Mouse (Mus musculus): ENCODE results near the gene Mdga2.

Gene Mdga2

DNA sequence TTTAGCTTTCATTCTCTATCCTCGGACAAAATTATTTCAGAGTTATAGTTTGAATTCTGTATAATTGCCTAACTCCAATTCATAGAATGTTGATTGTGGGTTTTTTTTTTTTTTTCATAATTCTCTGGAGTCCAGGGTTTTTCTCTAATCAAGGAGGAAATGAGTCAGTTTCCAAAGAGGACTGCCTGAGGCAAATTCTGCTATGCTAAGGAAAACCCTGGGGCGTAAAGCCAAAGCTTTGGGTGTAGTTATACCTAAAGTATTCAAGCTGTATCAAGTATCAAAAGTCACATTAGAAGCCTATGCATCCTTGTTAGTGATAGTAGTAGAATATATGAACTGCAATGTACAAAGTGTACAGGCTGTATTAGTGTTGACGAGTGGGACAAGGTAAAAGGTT lies 519.6 kb downstream of the Mdga2 start:
- no peak for DNase-seq (ENCODE audit: low read depth, low spot score)

DNA sequence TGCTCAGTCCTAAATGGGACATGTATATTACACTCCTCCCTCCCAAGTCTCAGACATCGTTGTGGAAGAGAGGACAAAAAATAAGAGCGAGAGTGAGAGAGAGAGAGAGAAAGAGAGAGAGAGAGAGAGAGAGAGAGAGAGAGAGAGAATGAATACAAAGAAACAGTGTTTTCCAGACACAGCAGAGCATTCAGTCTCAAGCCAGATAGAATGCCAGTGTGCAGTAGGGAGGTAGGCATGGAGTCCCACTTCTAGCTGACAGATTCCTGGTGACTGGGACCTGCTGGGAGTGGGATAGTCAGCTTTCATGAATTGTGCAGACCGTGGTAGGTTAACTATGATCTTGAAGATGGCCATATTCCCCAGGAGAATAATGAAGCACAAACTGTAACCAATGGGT lies 542.8 kb downstream of the Mdga2 start:
- DNase-seq (ENCODE audit: low read depth, low spot score), result no peak

GRCm38 (mm10) chr12:66648605-66649552 lies 573.5 kb downstream of the Mdga2 start:
- DNase-seq (ENCODE audit: low read depth, low spot score), result no peak

GRCm38 (mm10) chr12:66640408-66640807 lies 581.9 kb downstream of the Mdga2 start:
- DNase-seq (ENCODE audit: low read depth, low spot score), result no peak

DNA sequence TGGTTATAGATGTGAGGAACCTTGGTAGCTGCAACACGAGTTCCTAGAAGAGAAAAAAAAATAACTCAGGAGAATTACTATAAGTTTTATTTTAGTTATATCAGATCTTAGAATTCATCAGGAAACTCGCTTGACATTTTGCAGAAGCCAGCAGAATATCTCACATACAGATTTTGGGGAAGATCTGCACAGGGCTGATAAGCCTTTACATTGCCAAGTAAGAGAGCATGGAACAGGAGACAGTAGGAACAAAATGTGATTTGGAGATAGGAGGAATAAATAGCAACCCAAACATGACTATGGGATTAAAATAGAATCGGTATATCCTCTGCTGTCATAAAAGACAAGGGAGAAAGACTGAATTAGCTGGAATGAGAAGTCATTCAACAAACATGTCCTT lies 602.4 kb downstream of the Mdga2 start:
- DNase-seq (ENCODE audit: low read depth, low spot score), result no peak

DNA sequence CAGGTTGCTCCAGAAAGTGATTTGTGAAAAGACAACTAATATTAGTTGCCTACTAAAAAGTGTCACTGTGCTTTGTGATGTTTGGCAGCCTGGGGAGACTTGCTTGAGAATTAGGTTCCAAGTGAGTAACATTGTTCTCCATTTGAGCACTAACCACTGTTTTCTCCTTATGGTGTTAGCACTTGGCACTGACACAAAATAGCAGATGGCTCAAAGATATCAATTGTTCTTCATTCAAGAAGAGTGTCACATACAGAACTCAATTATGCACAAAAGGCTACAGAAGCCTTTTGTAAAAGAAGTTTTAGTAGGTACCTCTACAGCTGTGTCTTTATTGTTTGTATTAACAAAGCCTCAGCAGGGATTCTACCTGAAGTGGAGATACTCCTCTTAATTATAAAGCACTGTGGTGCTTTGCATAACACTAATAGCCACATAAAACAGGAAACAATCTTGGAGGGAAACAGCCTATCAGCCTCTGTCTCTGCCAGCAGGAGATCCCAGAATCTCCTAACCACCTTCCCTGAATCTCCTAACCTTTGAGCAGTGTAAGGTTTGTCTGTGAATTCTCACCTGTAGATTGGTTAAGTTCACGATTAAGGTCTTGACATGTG lies 630.6 kb downstream of the Mdga2 start:
- DNase-seq (ENCODE audit: low read depth, low spot score), result no peak

GRCm38 (mm10) chr12:66565396-66565795 lies 657.0 kb downstream of the Mdga2 start:
- no peak for DNase-seq (ENCODE audit: low read depth, low spot score)

DNA sequence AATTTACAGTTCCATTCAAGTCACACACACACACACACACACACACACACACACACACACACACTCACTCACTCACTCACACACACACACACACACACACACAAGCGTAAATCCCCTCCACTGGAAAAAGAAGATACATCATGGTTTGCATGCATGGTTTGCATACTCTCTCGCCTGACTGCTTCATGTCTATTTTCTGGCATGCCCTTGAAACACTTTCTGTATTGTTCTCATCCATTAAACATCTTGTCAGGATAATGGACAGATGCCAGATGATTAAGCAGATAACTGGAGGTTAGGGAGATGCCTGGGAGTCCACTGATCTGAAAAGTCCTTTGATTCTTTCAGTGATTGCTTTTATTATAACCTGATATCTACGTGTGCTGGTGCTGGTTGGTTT lies 665.5 kb downstream of the Mdga2 start:
- no peak for DNase-seq (ENCODE audit: low read depth, low spot score)

GRCm38 (mm10) chr12:66556178-66556820 lies 666.0 kb downstream of the Mdga2 start:
- DNase-seq (ENCODE audit: low read depth, low spot score), result no peak

GRCm38 (mm10) chr12:66524973-66525372 lies 697.4 kb downstream of the Mdga2 start:
- DNase-seq (ENCODE audit: low read depth, low spot score), result no peak

GRCm38 (mm10) chr12:66499258-66499657 lies 723.1 kb downstream of the Mdga2 start:
- DNase-seq (ENCODE audit: low read depth, low spot score), result no peak

GRCm38 (mm10) chr12:66470868-66471267 lies 751.5 kb downstream of the Mdga2 start:
- DNase-seq (ENCODE audit: low read depth, low spot score), result no peak

GRCm38 (mm10) chr12:66470243-66470863 lies 752.0 kb downstream of the Mdga2 start:
- no peak for DNase-seq (ENCODE audit: low read depth, low spot score)

DNA sequence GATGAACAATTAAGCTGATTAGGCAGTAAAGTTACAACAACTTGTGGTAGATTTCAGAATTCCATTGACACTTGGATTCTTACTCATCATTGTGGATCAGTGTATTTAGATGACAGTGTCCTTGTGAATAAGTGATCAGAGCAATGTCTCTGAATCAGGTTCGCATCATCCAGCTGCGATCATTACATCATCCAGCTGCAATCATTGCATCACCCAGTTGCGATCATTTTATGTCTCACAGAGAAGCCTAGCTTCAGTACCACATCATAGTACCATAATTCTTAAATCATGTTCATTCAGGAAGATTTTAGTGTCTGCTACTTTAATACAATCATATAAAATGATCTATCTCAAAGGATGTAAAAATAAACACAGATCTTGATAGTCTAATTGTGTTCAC lies 756.8 kb downstream of the Mdga2 start:
- DNase-seq (ENCODE audit: low read depth, low spot score), result no peak

DNA sequence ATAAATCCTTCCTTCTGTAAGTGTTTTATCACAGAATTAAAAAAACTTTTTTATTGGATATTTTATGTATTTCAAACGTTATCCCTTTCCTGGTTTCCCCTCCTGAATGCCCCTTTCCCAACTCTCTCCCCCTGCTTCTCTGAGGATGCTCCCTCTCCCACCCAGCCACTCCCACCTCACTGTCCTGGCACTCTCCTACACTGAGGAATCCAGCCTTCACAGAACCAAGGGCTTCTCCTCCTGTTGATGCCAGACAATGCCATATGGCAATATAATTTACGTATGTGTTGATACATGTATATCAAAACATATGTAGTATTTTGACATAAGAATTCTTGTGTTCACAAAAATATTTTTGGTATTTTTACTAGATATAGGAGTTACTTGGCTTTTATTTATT lies 779.0 kb downstream of the Mdga2 start:
- no peak for DNase-seq (ENCODE audit: low read depth, low spot score)

All from retina, adult 2 months (tissue).